Mouse (Mus musculus) CH12.LX (cell line): ENCODE data around the gene Sufu. TPM values are rescaled to one million over a fixed set of nuclear protein-coding genes. Genes with fewer than 3 reads are reported as not detected.
A peak's percentile ranks its signal among the peaks of the same experiment; 100 is the strongest.

ENCODE experiments used
- DNase-seq: peaks from one replicate; pipeline ENCODE4 v3.0.0-alpha.2; 2013; ENCODE audit errors: extremely low read depth
- H3K27ac ChIP-seq: 2 replicates; pipeline ENCODE4 v1.5.1; 2012; ENCODE audit warnings: low read depth, mild to moderate bottlenecking, control low read depth, moderate library complexity; ENCODE audit not compliant: insufficient read depth
- H3K27me3 ChIP-seq: replicated peaks from 2 replicates; pipeline ENCODE3; 2012; ENCODE audit warnings: inconsistent platforms
- H3K36me3 ChIP-seq, 2 experiments: replicated peaks in 1 of 2; 2 replicates each; pipeline versions ENCODE3 to v1.6.1; 2012; ENCODE audit warnings: inconsistent platforms in 1 of 2, low read length in 1 of 2, mild to moderate bottlenecking in 1 of 2, mixed read lengths in 1 of 2, moderate library complexity in 1 of 2; ENCODE audit not compliant: control insufficient read depth in 1 of 2, insufficient read depth in 1 of 2
- H3K4me1 ChIP-seq, 2 experiments: 2 replicates each; pipeline ENCODE4 v1.6.1; 2012; ENCODE audit warnings: inconsistent platforms in 1 of 2, moderate library complexity in 1 of 2; ENCODE audit not compliant: insufficient read depth in 2 of 2, control insufficient read depth in 1 of 2
- H3K4me2 ChIP-seq: 2 replicates; pipeline ENCODE4 v1.6.1; 2012; ENCODE audit warnings: low read depth, mild to moderate bottlenecking, control low read depth; ENCODE audit not compliant: poor library complexity, insufficient read depth, severe bottlenecking
- H3K4me3 ChIP-seq, 3 experiments: fragments of 150-350 bp in 1 of 3; sonication (generic) in 1 of 3; replicated peaks in 1 of 3; 2 replicates each; pipeline versions ENCODE3 to v1.5.1; 2011 to 2012; ENCODE audit warnings: low read depth in 2 of 3, low read length in 2 of 3, mild to moderate bottlenecking in 2 of 3, moderate library complexity in 2 of 3, control low read depth in 1 of 3, improper control_type of control experiment in 1 of 3, inconsistent platforms in 1 of 3, mixed read lengths in 1 of 3; ENCODE audit not compliant: poor library complexity in 1 of 3
- H3K79me2 ChIP-seq: replicated peaks from 2 replicates; pipeline ENCODE4 v1.6.1; 2012; ENCODE audit warnings: mild to moderate bottlenecking, moderate library complexity; ENCODE audit not compliant: control insufficient read depth, poor library complexity, insufficient read depth, severe bottlenecking; ENCODE audit errors: extremely low read depth
- H3K9ac ChIP-seq: 2 replicates; pipeline ENCODE4 v1.6.1; 2012; ENCODE audit warnings: low read depth, mild to moderate bottlenecking, control low read depth, moderate library complexity; ENCODE audit not compliant: insufficient read depth
- H3K9me3 ChIP-seq: replicated peaks from 2 replicates; pipeline ENCODE3; 2012; ENCODE audit warnings: low read length, inconsistent platforms, mixed read lengths
- BHLHE40 ChIP-seq: IDR thresholded peaks from 2 replicates; pipeline ENCODE4 v1.6.1; 2011; ENCODE audit warnings: mild to moderate bottlenecking, low read depth, low read length, improper control_type of control experiment
- CHD1 ChIP-seq: IDR thresholded peaks from 2 replicates; pipeline ENCODE4 v1.6.1; 2012; ENCODE audit warnings: low read depth, low read length, improper control_type of control experiment, inconsistent platforms
- CTCF ChIP-seq, 2 experiments: IDR thresholded peaks in 1 of 2; conservative IDR thresholded peaks in 1 of 2; 2 replicates each; pipeline ENCODE4 v1.5.1; 2011 to 2012; ENCODE audit warnings: low read depth in 2 of 2, low read length in 2 of 2, improper control_type of control experiment in 1 of 2, inconsistent platforms in 1 of 2, mild to moderate bottlenecking in 1 of 2, moderate library complexity in 1 of 2
- E2F4 ChIP-seq: IDR thresholded peaks from 2 replicates; pipeline ENCODE4 v1.6.1; 2011; ENCODE audit warnings: low read depth, low read length, improper control_type of control experiment; ENCODE audit not compliant: insufficient replicate concordance
- EP300 ChIP-seq: IDR thresholded peaks from 2 replicates; pipeline ENCODE4 v1.6.1; 2011; ENCODE audit warnings: low read length, improper control_type of control experiment
- ETS1 ChIP-seq: conservative IDR thresholded peaks from 2 replicates; pipeline ENCODE4 v1.6.1; 2012; ENCODE audit warnings: low read depth, mild to moderate bottlenecking, inconsistent platforms, low read length, improper control_type of control experiment, moderate library complexity
- HCFC1 ChIP-seq: IDR thresholded peaks from 2 replicates; pipeline ENCODE4 v1.6.1; 2012; ENCODE audit warnings: low read depth, mild to moderate bottlenecking, inconsistent platforms, low read length, improper control_type of control experiment
- MAX ChIP-seq: IDR thresholded peaks from 2 replicates; pipeline ENCODE4 v1.6.1; 2011; ENCODE audit warnings: low read length, improper control_type of control experiment
- MEF2A ChIP-seq: IDR thresholded peaks from 2 replicates; pipeline ENCODE4 v1.6.1; 2014; ENCODE audit warnings: low read depth, mild to moderate bottlenecking, inconsistent platforms, low read length, improper control_type of control experiment, borderline replicate concordance
- NELFE ChIP-seq: IDR thresholded peaks from 2 replicates; pipeline ENCODE4 v1.6.1; 2011; ENCODE audit warnings: low read depth, low read length, improper control_type of control experiment
- PAX5 ChIP-seq: IDR thresholded peaks from 2 replicates; pipeline ENCODE4 v1.6.1; 2012; ENCODE audit warnings: low read length, inconsistent platforms, mixed read lengths
- POLR2A ChIP-seq: IDR thresholded peaks from 2 replicates; pipeline ENCODE4 v1.6.1; 2011; ENCODE audit warnings: low read depth, mild to moderate bottlenecking, improper control_type of control experiment, low read length
- POLR2AphosphoS2 ChIP-seq: IDR thresholded peaks from 2 replicates; pipeline ENCODE4 v1.6.1; 2011; ENCODE audit warnings: low read depth, low read length, improper control_type of control experiment
- RAD21 ChIP-seq: IDR thresholded peaks from 2 replicates; pipeline ENCODE4 v1.6.1; 2011; ENCODE audit warnings: low read depth, mild to moderate bottlenecking, low read length, improper control_type of control experiment, moderate library complexity
- SMC3 ChIP-seq: IDR thresholded peaks from 2 replicates; pipeline ENCODE4 v1.6.1; 2011; ENCODE audit warnings: low read depth, low read length, improper control_type of control experiment
- TBP ChIP-seq: conservative IDR thresholded peaks from 2 replicates; pipeline ENCODE4 v1.6.1; 2011; ENCODE audit warnings: low read depth, low read length, improper control_type of control experiment
- UBTF ChIP-seq: IDR thresholded peaks from 2 replicates; pipeline ENCODE4 v1.6.1; 2012; ENCODE audit warnings: low read depth, mild to moderate bottlenecking, inconsistent platforms, low read length, improper control_type of control experiment, moderate library complexity
- USF2 ChIP-seq: conservative IDR thresholded peaks from 2 replicates; pipeline ENCODE4 v1.6.1; 2011; ENCODE audit warnings: low read depth, low read length, improper control_type of control experiment
- ZC3H11A ChIP-seq: IDR thresholded peaks from 2 replicates; pipeline ENCODE4 v1.6.1; 2012; ENCODE audit warnings: low read depth, mild to moderate bottlenecking, inconsistent platforms, low read length, improper control_type of control experiment
- ZMIZ1 ChIP-seq: IDR thresholded peaks from 2 replicates; pipeline ENCODE4 v1.6.1; 2012; ENCODE audit warnings: low read depth, mild to moderate bottlenecking, inconsistent platforms, low read length, improper control_type of control experiment
- ZNF384 ChIP-seq: IDR thresholded peaks from 2 replicates; pipeline ENCODE4 v1.6.1; 2012; ENCODE audit warnings: low read depth, low read length, improper control_type of control experiment, inconsistent platforms
- dilution Hi-C: fragments of 300-500 bp; cut with MboI; formaldehyde crosslinking; loops from 2 replicates; pipeline ENCODE4 v1.14.3; 2020; ENCODE audit warnings: low sequenced_read_pairs; ENCODE audit not compliant: extremely low pct_unique_long_range_greater_than_20kb, extremely low pct_ligation_motif_present
- in situ Hi-C: fragments of 300-500 bp; cut with MboI; formaldehyde crosslinking; loops from 3 replicates; pipeline ENCODE4 v1.14.3; 2019; ENCODE audit warnings: low sequenced_read_pairs, low pct_ligation_motif_present, low pct_unique_long_range_greater_than_20kb, mixed read lengths
- polyA plus RNA-seq: library from polyadenylated mRNA; unstranded; fragments of >175 nt; gene quantifications from 2 replicates; pipeline ENCODE4 v1.2.1, GENCODE M21; 2012; ENCODE audit warnings: low read depth; ENCODE audit not compliant: insufficient read length
- total RNA-seq, 2 experiments: library from RNA; depleted of rRNA; stranded (reverse); fragments of 300-350 nt in 1 of 2; fragments of >200 nt in 1 of 2; gene quantifications; 2 replicates each; pipeline ENCODE4 v1.2.3; 2012 to 2014

The Sufu gene
- total and polyA plus RNA-seq, 3 experiments = 3.6 to 22.6 (median 9.8) TPM

GRCm38 (mm10) chr19:46444209-46444608 is 47.5 kb downstream of the Sufu start:
- dilution Hi-C loops = no loop called here
- peak; percentile 91 for TF ChIP-seq RAD21
- peak; percentile 92 to 94 for TF ChIP-seq CTCF (conservative IDR thresholded peaks at IDR 0.05 in 1 of 2, IDR thresholded peaks at IDR 0.05 in 1 of 2; ENCODE audit: low read depth in 2 of 2, low read length in 2 of 2)
- TF ChIP-seq EP300 = no peak
- peak; percentile 57; the same call in 1 of the 2 replicates for TF ChIP-seq BHLHE40
- TF ChIP-seq PAX5 = no peak
- TF ChIP-seq SMC3 = peak; percentile 84
- peak; percentile 37; the same call in 1 of the 2 replicates for TF ChIP-seq MAX
- TF ChIP-seq E2F4 = no peak
- Histone ChIP-seq H3K9me3 (no peaks in the 10 kb centered on the region), H3K27ac (no peak overlapping the region), H3K4me1 (peaks cover 0 to 13% of the 10 kb centered on the region in 2 experiments; a peak in 2 of 4 replicates), H3K4me2 (no peak overlapping the region), H3K9ac (no peak overlapping the region), H3K27me3 (no peaks in the 10 kb centered on the region), H3K79me2 (no peaks in the 10 kb centered on the region), H3K4me3 (no peak overlapping the region), H3K36me3 (peaks cover 0 to 53% of the 10 kb centered on the region in 2 experiments)
- DNase-seq = peak; percentile 89
- in situ Hi-C loops = no loop called here

GRCm38 (mm10) chr19:46445641-46446040 is 48.9 kb downstream of the Sufu start:
- in situ Hi-C loops = no loop called here
- Histone ChIP-seq H3K9me3 (no peaks in the 10 kb centered on the region), H3K27me3 (no peaks in the 10 kb centered on the region), H3K36me3 (peaks cover 7 to 59% of the 10 kb centered on the region in 2 experiments), H3K9ac (no peak overlapping the region), H3K4me2 (no peak overlapping the region), H3K27ac (no peak overlapping the region), H3K4me3 (no peak overlapping the region), H3K4me1 (peaks cover 0 to 13% of the 10 kb centered on the region in 2 experiments; a peak in 2 of 4 replicates), H3K79me2 (no peaks in the 10 kb centered on the region)
- dilution Hi-C loops = no loop called here
- TF ChIP-seq ETS1 (no peak), SMC3 (no peak), MEF2A (no peak), PAX5 (no peak), ZC3H11A (no peak), POLR2A (no peak), POLR2AphosphoS2 (no peak), NELFE (no peak), TBP (no peak), UBTF (no peak), RAD21 (no peak), CHD1 (no peak), HCFC1 (no peak), USF2 (no peak), ZNF384 (no peak), ZMIZ1 (no peak)
- DNase-seq = no peak
